Mouse (Mus musculus) spleen, adult 2 months (tissue): ENCODE measurements around the gene Coro1c.

Experiments
- CTCF ChIP-seq: fragments of 200-500 bp; IDR thresholded peaks from 2 replicates; pipeline ENCODE4 v1.5.1; 2011; ENCODE audit warnings: mild to moderate bottlenecking, inconsistent platforms; ENCODE audit not compliant: insufficient read depth, insufficient read length, insufficient replicate concordance; ENCODE audit errors: extremely low read depth
- POLR2A ChIP-seq: fragments of 200-500 bp; IDR thresholded peaks from 2 replicates; pipeline ENCODE4 v1.6.1; 2011; ENCODE audit warnings: low read depth, low read length, inconsistent platforms

GRCm38 (mm10) chr5:113877565-113877964 lies 31.0 kb downstream of the Coro1c start:
- TF ChIP-seq CTCF = no peak
- no peak for TF ChIP-seq POLR2A
